Mouse (Mus musculus): ENCODE results near the gene Nploc4. TPM values are rescaled to one million over a fixed set of nuclear protein-coding genes. Genes with fewer than 3 reads are reported as not detected.
"Not testable (repeated sequence)": the region's sequence is repeated elsewhere in the genome, so short reads cannot be mapped to it uniquely, and the experiment has no call there.

The Nploc4 gene
- total RNA-seq, 2 experiments from 2014 or later, result 67.8 to 71.3 TPM

GRCm38 (mm10) chr11:120346383-120347034 is 91.0 kb downstream of the Nploc4 start:
- intact Hi-C loops (cut with DNase I), result not testable (repeated sequence)
- peak in 1 of 2 experiments; percentile 2 for DNase-seq (ENCODE audit: low spot score in 2 of 2)

- intact Hi-C loops (cut with DNase I), result no loop called here
- peak in 1 of 2 experiments; percentile 10 for DNase-seq (ENCODE audit: low spot score in 2 of 2)
These were observed 92.3 kb downstream of the Nploc4 start for GRCm38 (mm10) chr11:120345067-120345681.

GRCm38 (mm10) chr11:120344310-120344920 is 93.1 kb downstream of the Nploc4 start:
- intact Hi-C loops (cut with DNase I), result no loop called here
- DNase-seq (ENCODE audit: low spot score in 2 of 2), result peak in 1 of 2 experiments; percentile 6

GRCm38 (mm10) chr11:120343519-120344309 is 93.8 kb downstream of the Nploc4 start:
- peak in 1 of 2 experiments; percentile 4 for DNase-seq (ENCODE audit: low spot score in 2 of 2)
- intact Hi-C loops (cut with DNase I), result no loop called here

GRCm38 (mm10) chr11:120342656-120343160 is 94.8 kb downstream of the Nploc4 start:
- no peak for DNase-seq (ENCODE audit: low spot score in 2 of 2)
- intact Hi-C loops (cut with DNase I), result no loop called here

GRCm38 (mm10) chr11:120341661-120342060 is 95.8 kb downstream of the Nploc4 start:
- intact Hi-C loops (cut with DNase I), result no loop called here
- DNase-seq (ENCODE audit: low spot score in 2 of 2), result peak in 1 of 2 experiments; percentile 2

GRCm38 (mm10) chr11:120339978-120340513 is 97.5 kb downstream of the Nploc4 start:
- no peak for DNase-seq (ENCODE audit: low spot score in 2 of 2)
- intact Hi-C loops (cut with DNase I), result no loop called here

GRCm38 (mm10) chr11:120338786-120339185 is 98.7 kb downstream of the Nploc4 start:
- no peak for DNase-seq (ENCODE audit: low spot score in 2 of 2)
- intact Hi-C loops (cut with DNase I), result no loop called here

GRCm38 (mm10) chr11:120337447-120337846 is 100.1 kb downstream of the Nploc4 start:
- intact Hi-C loops (cut with DNase I), result no loop called here
- DNase-seq (ENCODE audit: low spot score in 2 of 2), result no peak

GRCm38 (mm10) chr11:120335431-120336021 is 102.0 kb downstream of the Nploc4 start:
- intact Hi-C loops (cut with DNase I), result no loop called here
- DNase-seq (ENCODE audit: low spot score in 2 of 2), result no peak

Small RNA genes within 50 kb of the gene (microRNA-seq; reads per million reads assigned to microRNA genes)
- gene Gm23419, result 0 reads per million in 2 experiments
- gene Mir6935, result 2.6 to 2.7 reads per million in 2 experiments

Other genes starting within 250 kb of the Nploc4 start
- 10 to 100 TPM; 16.4 to 17.6 TPM for gene Bahcc1, start 204.8 kb downstream of the Nploc4 start, total RNA-seq (2021)
- 1,000 to 10,000 TPM; 1,748 to 1,778 TPM for gene Actg1, start 89.2 kb downstream of the Nploc4 start, total RNA-seq (2021)
- gene Fscn2, start 76.2 kb downstream of the Nploc4 start, total RNA-seq (2021), result under 1 TPM in 1 of 2 experiments, not detected in 1; 0.80 TPM
- 10 to 100 TPM; 30.4 to 35.9 TPM for gene Faap100, start 58.9 kb downstream of the Nploc4 start, total RNA-seq (2021)
- gene Tspan10, start 4.9 kb upstream of the Nploc4 start, total RNA-seq (2021), result 1 to 10 TPM in 1 of 2 experiments, not detected in 1; 3.6 TPM
- under 1 TPM; 0.40 TPM for gene Pde6g, start 15.8 kb upstream of the Nploc4 start, total RNA-seq (2021)
- gene Oxld1, start 20.4 kb upstream of the Nploc4 start, total RNA-seq (2021), result 10 to 100 TPM; 13.0 to 14.7 TPM
- 10 to 100 TPM; 23.1 TPM for gene Ccdc137, start 20.4 kb upstream of the Nploc4 start, total RNA-seq (2021)
- gene Arl16, start 29.9 kb upstream of the Nploc4 start, total RNA-seq (2021), result 10 to 100 TPM; 59.5 to 60.1 TPM
- 10 to 100 TPM; 74.6 to 78.2 TPM for gene Mrpl12, start 46.9 kb upstream of the Nploc4 start, total RNA-seq (2021)
- 10 to 100 TPM; 19.2 to 22.3 TPM for gene Slc25a10, start 54.1 kb upstream of the Nploc4 start, total RNA-seq (2021)
- gene Gcgr, start 93.0 kb upstream of the Nploc4 start, total RNA-seq (2021), result under 1 TPM; 0.17 to 0.18 TPM
- 100 to 1,000 TPM in 1 of 2 experiments, 10 to 100 TPM in 1; 95.9 to 101 TPM for gene Mcrip1, start 112.0 kb upstream of the Nploc4 start, total RNA-seq (2021)
- not detected for gene Ppp1r27, start 113.4 kb upstream of the Nploc4 start, total RNA-seq (2021)
- 100 to 1,000 TPM; 125 to 127 TPM for gene P4hb, start 135.5 kb upstream of the Nploc4 start, total RNA-seq (2021)
- 100 to 1,000 TPM; 397 to 401 TPM for gene Arhgdia, start 143.9 kb upstream of the Nploc4 start, total RNA-seq (2021)
- gene Alyref, start 160.7 kb upstream of the Nploc4 start, total RNA-seq (2021), result 10 to 100 TPM; 65.4 to 72.9 TPM
- gene Anapc11, start 160.7 kb upstream of the Nploc4 start, total RNA-seq (2021), result 100 to 1,000 TPM in 1 of 2 experiments, 10 to 100 TPM in 1; 99.6 to 100 TPM
- 1 to 10 TPM in 1 of 2 experiments, under 1 TPM in 1; 0.97 to 1.0 TPM for gene Npb, start 170.8 kb upstream of the Nploc4 start, total RNA-seq (2021)
- gene Pcyt2, start 180.2 kb upstream of the Nploc4 start, total RNA-seq (2021), result 100 to 1,000 TPM; 131 to 134 TPM
- gene Sirt7, start 187.5 kb upstream of the Nploc4 start, total RNA-seq (2021), result 10 to 100 TPM; 34.7 to 42.4 TPM
- 10 to 100 TPM; 84.3 to 94.3 TPM for gene Mafg, start 195.9 kb upstream of the Nploc4 start, total RNA-seq (2021)
- 1 to 10 TPM; 3.8 to 4.0 TPM for gene Pycr1, start 206.1 kb upstream of the Nploc4 start, total RNA-seq (2021)
- gene Myadml2, start 210.4 kb upstream of the Nploc4 start, total RNA-seq (2021), result 1 to 10 TPM; 5.9 to 6.0 TPM
- 1 to 10 TPM; 5.7 to 8.9 TPM for gene Notum, start 223.5 kb upstream of the Nploc4 start, total RNA-seq (2021)
- 10 to 100 TPM; 50.0 to 59.5 TPM for gene Aspscr1, start 235.3 kb upstream of the Nploc4 start, total RNA-seq (2021)

All from left cerebral cortex, postnatal 14 days (tissue).